Mouse (Mus musculus) thymus, postnatal 36 days (tissue): ENCODE measurements around the gene Ripor2.

Experiments
- DNase-seq, 2 experiments: peaks; one replicate each; pipeline ENCODE4 v3.0.0; 2022; ENCODE audit warnings: mixed read lengths in 2 of 2

Ripor2 gene

GRCm38 (mm10) chr13:24649099-24649498 lies 67.1 kb downstream of the Ripor2 start:
- DNase-seq = no peak

- DNase-seq = no peak
These were observed 69.0 kb downstream of the Ripor2 start for GRCm38 (mm10) chr13:24651018-24651417.

GRCm38 (mm10) chr13:24654919-24655635 lies 73.1 kb downstream of the Ripor2 start:
- no peak for DNase-seq

GRCm38 (mm10) chr13:24656719-24657497 lies 74.9 kb downstream of the Ripor2 start:
- DNase-seq = no peak

GRCm38 (mm10) chr13:24666763-24667162 lies 84.8 kb downstream of the Ripor2 start:
- no peak for DNase-seq

- DNase-seq = no peak
These were observed 86.6 kb downstream of the Ripor2 start for GRCm38 (mm10) chr13:24668556-24668955.

GRCm38 (mm10) chr13:24670676-24671075 lies 88.7 kb downstream of the Ripor2 start:
- no peak for DNase-seq

- no peak for DNase-seq
These were observed 97.2 kb downstream of the Ripor2 start for GRCm38 (mm10) chr13:24679027-24679680.

- DNase-seq = no peak
These were observed 99.0 kb downstream of the Ripor2 start for GRCm38 (mm10) chr13:24680951-24681350.

GRCm38 (mm10) chr13:24682346-24682745 lies 100.4 kb downstream of the Ripor2 start:
- no peak for DNase-seq

- DNase-seq = no peak
These were observed 102.5 kb downstream of the Ripor2 start for GRCm38 (mm10) chr13:24684503-24684902.

- no peak for DNase-seq
These were observed 103.9 kb downstream of the Ripor2 start for GRCm38 (mm10) chr13:24685846-24686245.

- peak; percentile 49 to 66 for DNase-seq
These were observed 105.0 kb downstream of the Ripor2 start for GRCm38 (mm10) chr13:24686705-24687665.

- DNase-seq = no peak
These were observed 111.3 kb downstream of the Ripor2 start for GRCm38 (mm10) chr13:24693312-24693711.

- no peak for DNase-seq
These were observed 116.8 kb downstream of the Ripor2 start for GRCm38 (mm10) chr13:24698746-24699145.

GRCm38 (mm10) chr13:24702128-24702527 lies 120.1 kb downstream of the Ripor2 start:
- DNase-seq = no peak

GRCm38 (mm10) chr13:24709656-24710396 lies 127.8 kb downstream of the Ripor2 start:
- peak; percentile 38 to 49 for DNase-seq

- DNase-seq = peak in 1 of 2 experiments; percentile 38
These were observed 129.0 kb downstream of the Ripor2 start for GRCm38 (mm10) chr13:24710968-24711367.

- DNase-seq = no peak
These were observed 130.7 kb downstream of the Ripor2 start for GRCm38 (mm10) chr13:24712581-24713130.

GRCm38 (mm10) chr13:24713434-24714000 lies 131.5 kb downstream of the Ripor2 start:
- DNase-seq = peak; percentile 79 to 84

GRCm38 (mm10) chr13:24714360-24714885 lies 132.4 kb downstream of the Ripor2 start:
- DNase-seq = no peak
